Mouse (Mus musculus) thymus, postnatal 10 days (tissue): ENCODE measurements around the gene Nol10.

ENCODE experiments used
- DNase-seq, 2 experiments: peaks; one replicate each; pipeline ENCODE4 v3.0.0; 2021; ENCODE audit warnings: low spot score in 2 of 2

Gene Nol10

GRCm38 (mm10) chr12:17362316-17362715 is 14.1 kb downstream of the Nol10 start:
- no peak for DNase-seq

DNA sequence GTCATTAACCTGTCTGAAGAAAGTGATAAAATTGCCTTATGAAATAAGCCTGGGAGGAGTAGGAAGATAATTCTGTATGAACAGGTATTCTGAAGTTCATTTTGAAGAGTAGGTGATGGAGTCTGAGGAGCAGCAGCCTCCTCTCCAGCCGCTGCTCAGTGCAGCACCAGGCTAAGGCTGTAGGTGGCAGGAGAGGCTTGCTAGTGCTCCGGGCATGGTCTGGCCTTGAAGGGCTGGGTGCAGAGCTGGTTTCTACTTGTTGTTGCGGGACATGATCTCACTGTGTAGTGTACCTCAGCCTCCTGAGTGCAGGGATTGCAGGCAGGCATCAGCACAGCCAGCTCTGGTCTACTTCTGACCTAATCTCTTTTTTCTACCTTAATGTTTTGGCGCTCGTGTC is 18.7 kb downstream of the Nol10 start:
- peak in 1 of 2 experiments; percentile 36 for DNase-seq

DNA sequence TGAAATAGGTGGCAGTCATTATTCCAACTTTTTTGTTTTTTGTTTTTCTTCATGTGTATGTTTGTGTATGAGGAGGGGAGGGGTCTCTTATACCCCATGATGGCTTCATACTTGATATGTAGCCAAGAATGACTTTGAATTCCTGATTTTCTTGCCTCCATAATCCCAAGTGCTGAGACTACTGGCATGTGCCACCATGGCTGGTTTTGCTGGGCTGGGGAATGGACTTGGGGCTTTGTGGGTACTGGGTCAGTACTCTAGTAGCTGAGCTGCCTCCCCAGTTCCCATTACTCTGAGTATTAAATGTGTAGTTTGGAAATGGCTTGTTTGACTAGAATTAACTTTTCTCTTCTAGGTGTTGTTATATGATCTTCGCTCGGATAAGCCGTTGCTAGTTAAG is 20.9 kb downstream of the Nol10 start:
- no peak for DNase-seq

GRCm38 (mm10) chr12:17369551-17370325 is 21.5 kb downstream of the Nol10 start:
- DNase-seq: no peak

GRCm38 (mm10) chr12:17371589-17372235 is 23.5 kb downstream of the Nol10 start:
- peak in 1 of 2 experiments; percentile 28 for DNase-seq

DNA sequence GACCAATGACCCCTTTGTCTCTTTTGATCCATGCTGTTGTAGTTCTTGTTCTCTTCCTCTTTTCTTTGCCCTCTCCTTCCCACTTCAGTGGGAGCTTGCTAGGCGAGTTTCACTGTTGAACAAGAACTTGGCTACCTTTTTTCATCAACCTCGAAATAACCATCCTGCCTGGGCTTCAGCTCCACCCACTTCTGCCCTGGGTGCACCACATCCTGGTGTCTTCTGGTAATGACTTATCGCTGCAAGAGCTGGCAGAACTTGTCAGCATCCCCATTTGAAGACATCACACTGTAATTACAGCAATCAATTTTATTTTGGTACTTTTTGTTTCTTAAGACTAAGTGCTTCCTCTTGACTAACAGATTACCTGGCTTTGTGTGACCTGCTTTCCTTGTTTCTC is 24.4 kb downstream of the Nol10 start:
- DNase-seq: no peak

GRCm38 (mm10) chr12:17373470-17373975 is 25.3 kb downstream of the Nol10 start:
- no peak for DNase-seq

DNA sequence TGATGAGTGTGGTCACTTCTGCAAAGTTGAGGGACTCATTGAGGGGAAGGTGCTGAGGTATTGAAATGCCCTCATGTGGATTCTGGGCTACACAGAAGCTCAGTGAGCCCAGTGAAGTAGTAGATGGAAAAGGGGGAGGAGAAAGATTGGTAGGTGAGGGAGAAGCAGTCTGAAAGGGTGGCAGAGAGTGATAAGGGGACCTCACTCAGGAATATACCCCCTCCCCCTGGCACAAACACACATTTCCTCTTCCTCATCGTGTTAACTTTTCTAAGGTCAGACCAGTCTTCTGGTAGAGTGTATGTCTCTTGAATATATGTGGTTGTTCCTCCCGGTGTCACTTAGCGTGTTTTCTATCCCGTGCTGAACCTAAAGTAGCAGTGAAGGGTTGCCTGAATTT is 27.0 kb downstream of the Nol10 start:
- no peak for DNase-seq

GRCm38 (mm10) chr12:17376521-17376920 is 28.3 kb downstream of the Nol10 start:
- no peak for DNase-seq

DNA sequence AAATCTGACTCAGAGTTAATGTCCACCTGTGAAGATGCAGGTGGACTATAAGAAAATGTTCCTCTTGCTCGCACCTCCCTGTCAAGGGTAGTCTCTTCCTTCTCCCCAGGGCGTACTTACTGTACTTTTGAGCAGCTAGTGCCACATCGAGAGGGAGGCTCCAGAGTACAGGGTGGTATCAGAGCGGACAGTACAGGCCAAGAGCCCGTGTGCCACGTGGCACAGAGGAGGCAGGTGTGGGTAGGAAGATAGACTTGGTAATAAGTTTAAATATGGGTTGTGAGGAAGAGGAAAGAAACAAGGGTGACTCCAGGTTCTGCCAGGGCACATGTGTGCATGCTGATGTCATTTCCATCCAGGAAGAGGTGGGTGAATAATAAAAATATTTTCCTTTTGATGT is 32.7 kb downstream of the Nol10 start:
- DNase-seq: no peak

DNA sequence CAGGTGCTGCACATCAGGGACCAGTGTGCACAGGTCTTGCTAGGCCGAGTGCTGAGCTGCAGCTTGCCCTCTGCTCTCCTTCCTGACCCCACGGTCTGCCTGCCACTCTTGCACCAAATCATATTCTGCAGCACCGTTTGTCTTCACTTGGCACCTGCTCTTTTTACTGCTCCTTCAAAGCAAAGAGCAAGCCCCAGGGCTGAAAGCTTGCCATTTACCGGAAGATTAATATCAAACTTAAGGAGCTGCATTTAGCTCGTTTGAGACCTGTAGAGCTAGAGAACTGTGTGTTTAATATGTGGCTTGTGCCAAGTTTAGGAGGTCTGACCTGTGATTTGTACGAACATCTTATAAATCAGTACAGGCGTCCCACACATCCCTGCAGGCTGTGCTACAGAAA is 34.5 kb downstream of the Nol10 start:
- no peak for DNase-seq

- DNase-seq: no peak
Observed at GRCm38 (mm10) chr12:17386896-17387295, 38.6 kb downstream of the Nol10 start.

DNA sequence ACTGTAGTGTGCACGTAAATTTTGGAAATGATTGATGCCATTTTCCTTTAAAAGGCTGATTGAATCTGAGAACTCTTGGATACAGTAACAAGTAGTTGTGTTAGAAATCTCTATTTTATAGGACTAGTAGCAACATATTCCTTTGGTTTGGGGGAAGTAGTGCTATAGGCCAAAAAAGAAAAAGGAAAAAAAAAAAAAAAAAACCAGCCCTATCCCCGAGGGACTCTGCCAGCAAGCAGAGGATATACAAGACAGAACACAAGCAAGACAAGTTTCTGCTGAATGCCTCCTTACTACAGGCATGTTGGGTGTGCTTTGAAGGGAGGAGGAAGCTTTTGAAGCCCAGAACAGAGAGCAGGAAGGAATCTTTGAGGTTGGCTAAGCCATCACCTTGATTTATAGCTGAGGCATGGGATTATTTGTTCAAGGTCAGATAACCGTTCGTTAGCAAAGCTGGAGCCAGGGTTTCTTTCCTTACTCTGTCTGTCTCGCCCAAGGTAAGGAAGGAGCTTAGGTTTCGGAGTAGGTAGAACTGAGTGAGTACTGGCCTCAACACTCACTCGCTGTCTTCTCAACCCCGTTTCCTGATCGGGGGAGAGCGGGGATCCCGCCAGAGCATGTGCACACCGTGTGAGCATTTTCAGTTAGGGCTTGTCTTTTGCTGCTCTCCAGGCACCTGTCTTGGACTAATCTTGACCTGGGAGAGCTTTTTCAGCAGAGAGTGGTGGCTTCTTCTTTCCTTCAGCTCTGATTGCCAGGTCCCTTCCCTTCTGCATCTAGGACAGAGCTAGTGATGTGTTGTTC is 39.3 kb downstream of the Nol10 start:
- DNase-seq: no peak

DNA sequence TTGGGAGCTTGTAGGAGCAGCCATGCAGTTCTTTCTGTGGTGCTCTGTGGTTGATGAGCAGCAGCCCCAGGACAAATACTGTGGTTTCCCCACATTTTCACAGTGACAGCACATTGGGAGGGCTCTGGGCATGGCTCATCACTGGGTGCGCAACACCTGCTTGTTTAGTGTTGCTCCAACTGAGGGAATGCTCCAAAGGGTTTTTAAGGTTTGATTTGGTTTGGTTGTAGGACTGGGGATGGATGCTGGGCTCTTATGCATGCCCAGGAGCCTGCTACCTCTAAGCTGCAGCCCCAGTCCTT is 39.8 kb downstream of the Nol10 start:
- no peak for DNase-seq

GRCm38 (mm10) chr12:17390036-17390435 is 41.8 kb downstream of the Nol10 start:
- DNase-seq: no peak

DNA sequence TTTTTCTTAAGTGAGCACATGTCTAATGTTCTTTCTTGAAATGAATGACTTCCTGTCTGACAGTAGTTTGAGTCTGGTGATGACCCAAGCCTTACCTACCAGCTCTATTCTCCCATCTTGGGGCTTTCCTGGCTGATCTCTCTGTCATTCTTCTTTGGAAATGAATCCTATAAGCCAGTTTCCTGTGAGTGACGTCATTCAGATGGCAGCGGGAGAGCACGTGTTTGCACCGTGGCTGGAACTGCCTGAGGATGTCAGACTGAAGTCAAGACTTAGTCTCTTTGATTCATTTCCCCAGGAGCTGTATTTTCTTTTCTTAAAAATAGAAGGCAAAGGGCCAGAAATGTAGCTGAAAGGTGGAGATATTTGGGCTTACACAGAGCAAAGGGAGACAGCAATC is 42.3 kb downstream of the Nol10 start:
- DNase-seq: no peak

- no peak for DNase-seq
Observed at GRCm38 (mm10) chr12:17393148-17393547, 44.9 kb downstream of the Nol10 start.

GRCm38 (mm10) chr12:17397150-17397549 is 48.9 kb downstream of the Nol10 start:
- no peak for DNase-seq

DNA sequence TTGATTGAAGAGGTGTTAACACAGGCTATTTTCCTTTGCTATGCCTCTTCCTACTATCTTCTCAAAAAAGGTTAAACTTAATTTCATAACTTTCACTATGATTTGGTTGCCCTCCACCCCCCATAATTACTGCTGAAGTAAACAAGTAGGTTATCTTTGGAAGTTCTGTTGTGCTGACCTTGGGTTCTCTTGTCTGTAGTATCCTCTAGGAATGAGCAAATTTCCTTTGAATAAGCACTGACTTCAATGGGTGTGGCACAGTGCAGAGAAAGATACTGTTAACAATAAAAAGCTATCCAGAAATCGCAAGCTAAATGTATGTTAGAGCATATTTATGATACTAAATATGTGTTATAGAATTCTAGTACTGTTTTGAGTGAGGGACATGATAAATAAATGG is 53.2 kb downstream of the Nol10 start:
- no peak for DNase-seq

DNA sequence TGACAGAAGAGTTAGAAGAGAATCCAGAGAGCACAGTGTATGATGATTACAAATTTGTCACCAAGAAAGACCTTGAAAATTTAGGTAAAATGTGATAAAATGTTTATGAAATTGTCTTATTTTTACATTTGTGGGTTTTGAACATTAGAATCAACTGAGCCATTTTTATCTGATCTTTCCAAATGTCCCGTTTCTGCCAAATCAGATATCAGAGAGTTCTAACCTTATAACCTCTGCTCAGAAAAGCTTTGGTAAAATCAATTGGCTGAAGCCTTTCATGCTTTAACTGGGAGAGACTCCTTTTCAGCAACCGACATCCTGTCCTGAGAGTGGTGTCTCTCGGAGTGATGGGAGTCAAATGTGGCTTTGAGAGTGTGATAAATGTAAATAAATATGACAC is 53.9 kb downstream of the Nol10 start:
- no peak for DNase-seq

DNA sequence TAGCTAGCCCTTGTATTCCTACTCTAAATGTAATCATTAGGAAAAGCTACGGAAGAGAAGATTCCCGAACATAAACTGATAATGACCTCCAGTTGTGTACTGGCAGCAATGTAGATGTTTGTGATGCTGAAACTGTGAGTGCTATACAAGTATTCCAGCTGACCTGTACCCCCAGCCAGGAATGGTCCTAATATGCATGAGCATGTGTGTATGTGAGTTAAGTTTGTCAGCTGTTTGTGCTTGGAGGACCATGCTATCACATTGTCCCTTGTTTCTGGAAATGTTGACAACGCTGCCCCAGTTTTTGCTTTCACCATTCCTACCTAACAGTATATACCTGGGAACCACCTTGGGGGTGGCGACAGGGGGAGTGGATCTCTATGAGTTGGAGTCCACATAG is 55.7 kb downstream of the Nol10 start:
- DNase-seq: no peak

GRCm38 (mm10) chr12:17406825-17407224 is 58.6 kb downstream of the Nol10 start:
- DNase-seq: no peak

DNA sequence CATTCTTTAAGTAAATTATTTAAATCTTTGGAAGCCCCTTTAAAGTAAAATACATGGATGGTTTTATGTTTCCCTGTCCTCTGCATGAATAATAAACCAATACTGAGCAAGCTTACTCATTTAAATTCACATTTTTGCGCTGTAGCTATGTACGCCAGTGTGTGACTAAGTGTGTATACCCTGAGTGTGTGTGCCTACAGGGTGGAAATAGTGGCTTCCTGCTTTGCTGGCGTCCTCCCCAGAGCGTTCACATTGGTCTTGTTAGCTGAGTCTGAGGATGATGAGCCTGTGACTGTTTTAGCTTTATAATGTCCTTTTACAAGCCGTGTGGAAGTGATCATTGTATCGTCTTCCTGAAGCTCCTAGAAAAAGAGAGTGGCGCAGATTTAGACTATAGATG is 60.1 kb downstream of the Nol10 start:
- DNase-seq: no peak
